Mouse (Mus musculus): ENCODE results near the gene 0610010K14Rik. TPM values are rescaled to one million over a fixed set of nuclear protein-coding genes. Genes with fewer than 3 reads are reported as not detected.

0610010K14Rik gene
- total RNA-seq (2023) = 70.5 TPM

GRCm38 (mm10) chr11:70237457-70238167 lies at the start of gene 0610010K14Rik:
0610010K14Rik (minus strand) TSS chr11:70237914.

GRCm38 (mm10) chr11:70254931-70255531 lies 17.3 kb upstream of the 0610010K14Rik start, which contains the start of gene Alox12:
Alox12 (minus strand) TSS chr11:70255353.

GRCm38 (mm10) chr11:70239541-70240279 lies 2.0 kb upstream of the 0610010K14Rik start, which contains the start of the genes Gm21988 and Rnasek:
Gm21988 (minus strand) TSS chr11:70239830.
Rnasek (minus strand) TSS chr11:70239842.

GRCm38 (mm10) chr11:70229260-70230010 lies 8.3 kb downstream of the 0610010K14Rik start, which contains the start of gene Bcl6b:
Bcl6b (minus strand) TSS chr11:70229798.

GRCm38 (mm10) chr11:70220731-70221602 lies 16.7 kb downstream of the 0610010K14Rik start, which contains the start of gene Slc16a13:
Slc16a13 (minus strand) TSS chr11:70221064.

GRCm38 (mm10) chr11:70212423-70212822 lies 25.3 kb downstream of the 0610010K14Rik start, which contains the start of gene Slc16a11:
Slc16a11 (plus strand) TSS chr11:70212752.

Other genes starting within 250 kb of the 0610010K14Rik start
- 190 TPM for gene Gabarap, start 246.8 kb downstream of the 0610010K14Rik start, total RNA-seq (2023)
- gene Phf23, start 242.1 kb downstream of the 0610010K14Rik start, total RNA-seq (2023) = 72.5 TPM
- gene Dvl2, start 237.3 kb downstream of the 0610010K14Rik start, total RNA-seq (2023) = 39.2 TPM
- 79.5 TPM for gene Acadvl, start 222.5 kb downstream of the 0610010K14Rik start, total RNA-seq (2023)
- gene Dlg4, start 221.0 kb downstream of the 0610010K14Rik start, total RNA-seq (2023) = 41.1 TPM
- gene Asgr1, start 183.8 kb downstream of the 0610010K14Rik start, total RNA-seq (2023) = not detected
- gene Asgr2, start 145.3 kb downstream of the 0610010K14Rik start, total RNA-seq (2023) = not detected
- gene Mgl2, start 107.6 kb downstream of the 0610010K14Rik start, total RNA-seq (2023) = not detected
- 1.6 TPM for gene Clec10a, start 81.7 kb downstream of the 0610010K14Rik start, total RNA-seq (2023)
- gene Slc16a11, start 25.2 kb downstream of the 0610010K14Rik start, total RNA-seq (2023) = not detected
- gene Slc16a13, start 16.9 kb downstream of the 0610010K14Rik start, total RNA-seq (2023) = 3.4 TPM
- 0.77 TPM for gene Bcl6b, start 8.1 kb downstream of the 0610010K14Rik start, total RNA-seq (2023)
- 4.8 TPM for gene Gm21988, start 1.9 kb upstream of the 0610010K14Rik start, total RNA-seq (2023)
- gene Rnasek, start 1.9 kb upstream of the 0610010K14Rik start, total RNA-seq (2023) = 68.2 TPM
- gene Alox12, start 17.4 kb upstream of the 0610010K14Rik start, total RNA-seq (2023) = 1.1 TPM
- not detected for gene Alox12e, start 84.7 kb upstream of the 0610010K14Rik start, total RNA-seq (2023)
- 0.68 TPM for gene Alox15, start 114.1 kb upstream of the 0610010K14Rik start, total RNA-seq (2023)
- gene Pelp1, start 172.1 kb upstream of the 0610010K14Rik start, total RNA-seq (2023) = 27.0 TPM
- gene Arrb2, start 194.7 kb upstream of the 0610010K14Rik start, total RNA-seq (2023) = 347 TPM
- gene Med11, start 214.0 kb upstream of the 0610010K14Rik start, total RNA-seq (2023) = 39.9 TPM
- 1.1 TPM for gene Zmynd15, start 221.5 kb upstream of the 0610010K14Rik start, total RNA-seq (2023)
- gene Cxcl16, start 222.1 kb upstream of the 0610010K14Rik start, total RNA-seq (2023) = 2.3 TPM

Data from CD4-positive naive resting alpha-beta T cell, adult 57 days (primary cell).